Mouse (Mus musculus): ENCODE measurements around the gene Zbtb7b. TPM values are rescaled to one million over a fixed set of nuclear protein-coding genes. Genes with fewer than 3 reads are reported as not detected.

Zbtb7b gene
- polyA plus RNA-seq, 1 experiment from 2014 or later = 1.2 TPM

GRCm38 (mm10) chr3:89332476-89332875 lies 62.1 kb downstream of the Zbtb7b start:
- no peaks in the 10 kb centered on the region for H3K9me3 ChIP-seq (ENCODE audit: control insufficient read depth, low read length)
- WGBS = 62% methylated on average over 12 of the region's 12 CpGs
- peaks cover 18% of the 10 kb centered on the region for H3K4me1 ChIP-seq (replicated peaks; ENCODE audit: control insufficient read depth, insufficient read depth, low read length)
- H3K9ac ChIP-seq (ENCODE audit: low read depth, low read length) = no peak overlapping the region
- no peak overlapping the region for H3K27ac ChIP-seq (ENCODE audit: low read depth, low read length)
- 0 out of 2 replicates have a peak, but pooled peaks cover 6% of the 10 kb centered on the region for H3K36me3 ChIP-seq (ENCODE audit: control insufficient read depth, insufficient read depth, low read length)
- no peak overlapping the region for H3K4me3 ChIP-seq (ENCODE audit: low read depth, low read length)
- ATAC-seq (ENCODE audit: low FRiP score) (no peak), DNase-seq (ENCODE audit: low spot score) (no peak)
- H3K4me2 ChIP-seq (replicated peaks; ENCODE audit: low read depth, low read length) = no peak overlapping the region
- no peaks in the 10 kb centered on the region for H3K27me3 ChIP-seq (ENCODE audit: control insufficient read depth, insufficient read depth, low read length)

GRCm38 (mm10) chr3:89332013-89332412 lies 62.6 kb downstream of the Zbtb7b start:
- ATAC-seq (ENCODE audit: low FRiP score) (no peak), DNase-seq (ENCODE audit: low spot score) (peak; percentile 35)
- peaks cover 18% of the 10 kb centered on the region for H3K4me1 ChIP-seq (replicated peaks; ENCODE audit: control insufficient read depth, insufficient read depth, low read length)
- WGBS = 40% methylated on average over 10 of the region's 10 CpGs
- no peaks in the 10 kb centered on the region for H3K27me3 ChIP-seq (ENCODE audit: control insufficient read depth, insufficient read depth, low read length)
- H3K4me2 ChIP-seq (replicated peaks; ENCODE audit: low read depth, low read length) = no peak overlapping the region
- H3K27ac ChIP-seq (ENCODE audit: low read depth, low read length) = no peak overlapping the region
- H3K36me3 ChIP-seq (ENCODE audit: control insufficient read depth, insufficient read depth, low read length) = 0 out of 2 replicates have a peak, but pooled peaks cover 6% of the 10 kb centered on the region
- no peaks in the 10 kb centered on the region for H3K9me3 ChIP-seq (ENCODE audit: control insufficient read depth, low read length)
- H3K9ac ChIP-seq (ENCODE audit: low read depth, low read length) = no peak overlapping the region
- no peak overlapping the region for H3K4me3 ChIP-seq (ENCODE audit: low read depth, low read length)

- Histone ChIP-seq H3K4me3 (ENCODE audit: low read depth, low read length) (no peak overlapping the region), H3K9ac (ENCODE audit: low read depth, low read length) (no peak overlapping the region), H3K27me3 (ENCODE audit: control insufficient read depth, insufficient read depth, low read length) (no peaks in the 10 kb centered on the region), H3K36me3 (ENCODE audit: control insufficient read depth, insufficient read depth, low read length) (0 out of 2 replicates have a peak, but pooled peaks cover 6% of the 10 kb centered on the region), H3K27ac (ENCODE audit: low read depth, low read length) (no peak overlapping the region), H3K4me2 (replicated peaks; ENCODE audit: low read depth, low read length) (no peak overlapping the region), H3K9me3 (ENCODE audit: control insufficient read depth, low read length) (no peaks in the 10 kb centered on the region), H3K4me1 (replicated peaks; ENCODE audit: control insufficient read depth, insufficient read depth, low read length) (peaks cover 20% of the 10 kb centered on the region)
- WGBS = 74% methylated on average over 13 of the region's 13 CpGs
- DNase-seq (ENCODE audit: low spot score) (no peak), ATAC-seq (ENCODE audit: low FRiP score) (no peak)
Observed at GRCm38 (mm10) chr3:89331561-89331960, 63.0 kb downstream of the Zbtb7b start.

- no peaks in the 10 kb centered on the region for H3K27me3 ChIP-seq (ENCODE audit: control insufficient read depth, insufficient read depth, low read length)
- peaks cover 17% of the 10 kb centered on the region for H3K4me1 ChIP-seq (replicated peaks; ENCODE audit: control insufficient read depth, insufficient read depth, low read length)
- H3K9me3 ChIP-seq (ENCODE audit: control insufficient read depth, low read length) = no peaks in the 10 kb centered on the region
- ATAC-seq (ENCODE audit: low FRiP score) = peak; percentile 54
- no peak overlapping the region for H3K4me2 ChIP-seq (replicated peaks; ENCODE audit: low read depth, low read length)
- H3K4me3 ChIP-seq (ENCODE audit: low read depth, low read length) = no peak overlapping the region
- 0 out of 2 replicates have a peak, but pooled peaks cover 6% of the 10 kb centered on the region for H3K36me3 ChIP-seq (ENCODE audit: control insufficient read depth, insufficient read depth, low read length)
- H3K27ac ChIP-seq (ENCODE audit: low read depth, low read length) = no peak overlapping the region
- H3K9ac ChIP-seq (ENCODE audit: low read depth, low read length) = no peak overlapping the region
- WGBS = 16% methylated on average over 10 of the region's 10 CpGs
- peak; percentile 63 for DNase-seq (ENCODE audit: low spot score)
Observed at GRCm38 (mm10) chr3:89330948-89331347, 63.6 kb downstream of the Zbtb7b start.

- 50% methylated on average over 3 of the region's 3 CpGs for WGBS
- peaks cover 17% of the 10 kb centered on the region for H3K4me1 ChIP-seq (replicated peaks; ENCODE audit: control insufficient read depth, insufficient read depth, low read length)
- DNase-seq (ENCODE audit: low spot score) = no peak
Observed at GRCm38 (mm10) chr3:89330346-89330745, 64.2 kb downstream of the Zbtb7b start.

GRCm38 (mm10) chr3:89328623-89329022 lies 66.0 kb downstream of the Zbtb7b start:
- WGBS = 20% methylated on average over 4 of the region's 4 CpGs
- no peak overlapping the region for H3K4me2 ChIP-seq (replicated peaks; ENCODE audit: low read depth, low read length)
- H3K36me3 ChIP-seq (ENCODE audit: control insufficient read depth, insufficient read depth, low read length) = no peaks in the 10 kb centered on the region
- H3K9ac ChIP-seq (ENCODE audit: low read depth, low read length) = no peak overlapping the region
- no peak overlapping the region for H3K4me3 ChIP-seq (ENCODE audit: low read depth, low read length)
- DNase-seq (ENCODE audit: low spot score) (no peak), ATAC-seq (ENCODE audit: low FRiP score) (no peak)
- no peak overlapping the region for H3K27ac ChIP-seq (ENCODE audit: low read depth, low read length)
- no peaks in the 10 kb centered on the region; the same call in 1 of the 2 replicates for H3K27me3 ChIP-seq (ENCODE audit: control insufficient read depth, insufficient read depth, low read length)
- peaks cover 17% of the 10 kb centered on the region for H3K4me1 ChIP-seq (replicated peaks; ENCODE audit: control insufficient read depth, insufficient read depth, low read length)
- no peaks in the 10 kb centered on the region for H3K9me3 ChIP-seq (ENCODE audit: control insufficient read depth, low read length)

More at GRCm38 (mm10) chr3:89330346-89330745, 64.2 kb downstream of the Zbtb7b start:
- Histone ChIP-seq H3K27me3 (ENCODE audit: control insufficient read depth, insufficient read depth, low read length) (no peaks in the 10 kb centered on the region), H3K9me3 (ENCODE audit: control insufficient read depth, low read length) (no peaks in the 10 kb centered on the region), H3K4me3 (ENCODE audit: low read depth, low read length) (no peak overlapping the region), H3K36me3 (ENCODE audit: control insufficient read depth, insufficient read depth, low read length) (0 out of 2 replicates have a peak, but pooled peaks cover 6% of the 10 kb centered on the region), H3K4me2 (replicated peaks; ENCODE audit: low read depth, low read length) (peak overlapping the region; percentile 5; the same call in 1 of the 2 replicates), H3K27ac (ENCODE audit: low read depth, low read length) (no peak overlapping the region), H3K9ac (ENCODE audit: low read depth, low read length) (no peak overlapping the region)
- ATAC-seq (ENCODE audit: low FRiP score) = no peak

Other genes starting within 250 kb of the Zbtb7b start
- gene Hcn3, start 234.6 kb downstream of the Zbtb7b start, polyA plus RNA-seq (2014; fragmentation: Nextera tagmentation; extraction: Ambion mirVana) = 3.6 and 4.5 TPM in 2 replicates
- gene Clk2, start 230.0 kb downstream of the Zbtb7b start, polyA plus RNA-seq (2014; fragmentation: Nextera tagmentation; extraction: Ambion mirVana) = 27.6 and 30.6 TPM in 2 replicates
- gene Scamp3, start 217.3 kb downstream of the Zbtb7b start, polyA plus RNA-seq (2014; fragmentation: Nextera tagmentation; extraction: Ambion mirVana) = 85.9 and 90.4 TPM in 2 replicates
- 18.5 and 19.8 TPM in 2 replicates for gene Fam189b, start 211.6 kb downstream of the Zbtb7b start, polyA plus RNA-seq (2014; fragmentation: Nextera tagmentation; extraction: Ambion mirVana)
- 43.7 and 47.3 TPM in 2 replicates for gene Gba, start 191.8 kb downstream of the Zbtb7b start, polyA plus RNA-seq (2014; fragmentation: Nextera tagmentation; extraction: Ambion mirVana)
- gene Thbs3, start 179.6 kb downstream of the Zbtb7b start, polyA plus RNA-seq (2014; fragmentation: Nextera tagmentation; extraction: Ambion mirVana) = 40.9 and 44.5 TPM in 2 replicates
- 180 and 181 TPM in 2 replicates for gene Mtx1, start 167.7 kb downstream of the Zbtb7b start, polyA plus RNA-seq (2014; fragmentation: Nextera tagmentation; extraction: Ambion mirVana)
- gene Muc1, start 165.7 kb downstream of the Zbtb7b start, polyA plus RNA-seq (2014; fragmentation: Nextera tagmentation; extraction: Ambion mirVana) = 1.4 and 2.1 TPM in 2 replicates
- gene Krtcap2, start 148.8 kb downstream of the Zbtb7b start, polyA plus RNA-seq (2014; fragmentation: Nextera tagmentation; extraction: Ambion mirVana) = 276 and 289 TPM in 2 replicates
- gene Trim46, start 148.5 kb downstream of the Zbtb7b start, polyA plus RNA-seq (2014; fragmentation: Nextera tagmentation; extraction: Ambion mirVana) = 9.5 and 9.7 TPM in 2 replicates
- 75.7 and 82.9 TPM in 2 replicates for gene Dpm3, start 135.4 kb downstream of the Zbtb7b start, polyA plus RNA-seq (2014; fragmentation: Nextera tagmentation; extraction: Ambion mirVana)
- gene Slc50a1, start 124.2 kb downstream of the Zbtb7b start, polyA plus RNA-seq (2014; fragmentation: Nextera tagmentation; extraction: Ambion mirVana) = 35.9 and 37.5 TPM in 2 replicates
- 14.0 and 16.4 TPM in 2 replicates for gene Efna1, start 113.6 kb downstream of the Zbtb7b start, polyA plus RNA-seq (2014; fragmentation: Nextera tagmentation; extraction: Ambion mirVana)
- 13.8 TPM in 2 replicates for gene Efna3, start 71.8 kb downstream of the Zbtb7b start, polyA plus RNA-seq (2014; fragmentation: Nextera tagmentation; extraction: Ambion mirVana)
- 18.9 and 20.6 TPM in 2 replicates for gene Efna4, start 56.7 kb downstream of the Zbtb7b start, polyA plus RNA-seq (2014; fragmentation: Nextera tagmentation; extraction: Ambion mirVana)
- gene Adam15, start 44.8 kb downstream of the Zbtb7b start, polyA plus RNA-seq (2014; fragmentation: Nextera tagmentation; extraction: Ambion mirVana) = 17.8 TPM in 2 replicates
- gene Dcst2, start 32.8 kb downstream of the Zbtb7b start, polyA plus RNA-seq (2014; fragmentation: Nextera tagmentation; extraction: Ambion mirVana) = 0.14 and 0.27 TPM in 2 replicates
- gene Dcst1, start 29.5 kb downstream of the Zbtb7b start, polyA plus RNA-seq (2014; fragmentation: Nextera tagmentation; extraction: Ambion mirVana) = 0.28 and 0.63 TPM in 2 replicates
- 0.22 and 0.95 TPM in 2 replicates for gene Lenep, start 8.0 kb upstream of the Zbtb7b start, polyA plus RNA-seq (2014; fragmentation: Nextera tagmentation; extraction: Ambion mirVana)
- 26.2 and 26.5 TPM in 2 replicates for gene Flad1, start 17.1 kb upstream of the Zbtb7b start, polyA plus RNA-seq (2014; fragmentation: Nextera tagmentation; extraction: Ambion mirVana)
- gene Cks1b, start 23.6 kb upstream of the Zbtb7b start, polyA plus RNA-seq (2014; fragmentation: Nextera tagmentation; extraction: Ambion mirVana) = 411 and 414 TPM in 2 replicates
- 32.2 and 37.0 TPM in 2 replicates for gene Shc1, start 23.7 kb upstream of the Zbtb7b start, polyA plus RNA-seq (2014; fragmentation: Nextera tagmentation; extraction: Ambion mirVana)
- 45.0 and 54.5 TPM in 2 replicates for gene Pygo2, start 35.4 kb upstream of the Zbtb7b start, polyA plus RNA-seq (2014; fragmentation: Nextera tagmentation; extraction: Ambion mirVana)
- 8.6 and 10.7 TPM in 2 replicates for gene Pbxip1, start 41.9 kb upstream of the Zbtb7b start, polyA plus RNA-seq (2014; fragmentation: Nextera tagmentation; extraction: Ambion mirVana)
- gene Pmvk, start 59.8 kb upstream of the Zbtb7b start, polyA plus RNA-seq (2014; fragmentation: Nextera tagmentation; extraction: Ambion mirVana) = 72.2 and 79.6 TPM in 2 replicates
- 1.5 and 2.9 TPM in 2 replicates for gene Kcnn3, start 125.4 kb upstream of the Zbtb7b start, polyA plus RNA-seq (2014; fragmentation: Nextera tagmentation; extraction: Ambion mirVana)

Data from hindbrain, embryonic 11.5 days (tissue).